Mouse (Mus musculus): ENCODE measurements around the gene Enpep. TPM values are rescaled to one million over a fixed set of nuclear protein-coding genes. Genes with fewer than 3 reads are reported as not detected.
A peak's percentile ranks its signal among the peaks of the same experiment; 100 is the strongest.

Enpep gene
- polyA plus RNA-seq, 1 experiment from 2014 or later: 14.1 TPM

DNA sequence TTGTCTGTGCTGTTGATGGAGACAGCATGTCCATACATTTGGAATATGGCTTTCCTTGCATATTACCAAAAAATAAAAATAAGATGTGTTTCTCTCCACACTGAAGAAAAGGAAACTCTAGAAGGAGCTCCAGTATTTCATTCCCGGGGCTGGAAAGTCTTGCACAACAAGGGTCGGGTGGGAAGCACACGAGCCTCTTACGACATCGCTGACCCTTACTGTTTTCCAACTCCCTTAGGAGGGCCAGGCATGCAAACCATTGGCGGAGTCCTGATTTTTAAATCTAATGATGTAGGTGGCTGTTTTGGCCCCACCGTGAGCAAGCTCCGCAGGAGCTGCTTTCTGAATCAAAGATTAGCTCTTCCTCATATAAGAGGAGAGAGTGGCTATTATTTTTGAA, 20.6 kb downstream of the Enpep start:
- Histone ChIP-seq H3K9ac (no peak overlapping the region), H3K9me3 (replicated peaks) (no peaks in the 10 kb centered on the region), H3K27ac (no peak overlapping the region), H3K4me3 (no peak overlapping the region), H3K4me1 (replicated peaks) (no peaks in the 10 kb centered on the region), H3K27me3 (no peaks in the 10 kb centered on the region), H3K4me2 (no peak overlapping the region), H3K36me3 (no peaks in the 10 kb centered on the region)
- no peak for ATAC-seq (replicated peaks; ENCODE audit: insufficient number of reproducible peaks, insufficient read depth, low FRiP score, low read depth)
- WGBS: 75% methylated on average over 8 of the region's 8 CpGs

DNA sequence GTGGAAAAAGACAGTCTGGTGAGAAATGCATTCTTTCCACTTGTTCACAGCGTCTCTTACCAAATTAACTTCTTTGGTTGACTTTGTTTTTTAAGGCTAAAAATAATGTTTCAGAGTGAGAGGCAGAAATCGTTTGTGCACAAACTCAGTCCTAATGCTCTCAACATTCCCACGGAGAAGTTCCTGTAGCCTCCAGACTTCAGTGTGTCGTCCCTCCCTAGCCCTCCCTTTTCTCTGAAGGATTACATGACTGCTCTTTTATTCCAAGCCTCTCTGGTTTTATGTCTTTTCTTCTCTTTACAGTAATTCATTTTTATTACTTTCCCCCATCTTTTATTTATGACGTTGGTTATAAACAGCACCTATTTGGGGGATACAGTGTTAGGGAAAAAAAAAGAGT, 22.6 kb downstream of the Enpep start:
- ATAC-seq (replicated peaks; ENCODE audit: insufficient number of reproducible peaks, insufficient read depth, low FRiP score, low read depth): no peak
- Histone ChIP-seq H3K9ac (no peak overlapping the region), H3K27me3 (no peaks in the 10 kb centered on the region), H3K9me3 (replicated peaks) (no peaks in the 10 kb centered on the region), H3K36me3 (no peaks in the 10 kb centered on the region), H3K4me2 (no peak overlapping the region), H3K4me1 (replicated peaks) (no peaks in the 10 kb centered on the region), H3K4me3 (no peak overlapping the region), H3K27ac (no peak overlapping the region)
- WGBS: 52% methylated on average over 5 of the region's 5 CpGs

DNA sequence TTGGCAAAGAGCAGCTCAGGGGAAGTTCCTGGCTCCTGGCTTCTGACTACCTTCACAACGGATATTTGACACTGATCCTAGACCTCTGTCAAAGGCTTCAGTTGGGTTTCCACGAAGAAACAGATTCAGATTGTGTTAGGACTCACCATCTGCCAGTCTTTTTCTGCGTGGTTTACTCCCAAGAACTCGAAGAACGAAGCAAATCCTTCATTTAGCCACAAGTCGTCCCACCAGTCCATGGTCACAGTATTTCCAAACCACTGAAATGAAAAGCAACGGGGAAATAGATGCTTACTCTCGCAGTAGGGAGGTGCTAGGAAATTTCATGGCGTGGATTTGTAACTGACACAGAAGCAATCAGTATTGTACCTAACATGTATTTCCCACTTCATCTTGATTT, 23.6 kb downstream of the Enpep start:
- H3K9ac ChIP-seq: no peak overlapping the region
- 60% methylated on average over 9 of the region's 9 CpGs for WGBS
- no peak overlapping the region for H3K4me2 ChIP-seq
- no peak overlapping the region for H3K4me3 ChIP-seq
- H3K4me1 ChIP-seq (replicated peaks): no peaks in the 10 kb centered on the region
- no peaks in the 10 kb centered on the region for H3K9me3 ChIP-seq (replicated peaks)
- no peaks in the 10 kb centered on the region for H3K27me3 ChIP-seq
- ATAC-seq (replicated peaks; ENCODE audit: insufficient number of reproducible peaks, insufficient read depth, low FRiP score, low read depth): no peak
- H3K36me3 ChIP-seq: no peaks in the 10 kb centered on the region
- no peak overlapping the region for H3K27ac ChIP-seq

DNA sequence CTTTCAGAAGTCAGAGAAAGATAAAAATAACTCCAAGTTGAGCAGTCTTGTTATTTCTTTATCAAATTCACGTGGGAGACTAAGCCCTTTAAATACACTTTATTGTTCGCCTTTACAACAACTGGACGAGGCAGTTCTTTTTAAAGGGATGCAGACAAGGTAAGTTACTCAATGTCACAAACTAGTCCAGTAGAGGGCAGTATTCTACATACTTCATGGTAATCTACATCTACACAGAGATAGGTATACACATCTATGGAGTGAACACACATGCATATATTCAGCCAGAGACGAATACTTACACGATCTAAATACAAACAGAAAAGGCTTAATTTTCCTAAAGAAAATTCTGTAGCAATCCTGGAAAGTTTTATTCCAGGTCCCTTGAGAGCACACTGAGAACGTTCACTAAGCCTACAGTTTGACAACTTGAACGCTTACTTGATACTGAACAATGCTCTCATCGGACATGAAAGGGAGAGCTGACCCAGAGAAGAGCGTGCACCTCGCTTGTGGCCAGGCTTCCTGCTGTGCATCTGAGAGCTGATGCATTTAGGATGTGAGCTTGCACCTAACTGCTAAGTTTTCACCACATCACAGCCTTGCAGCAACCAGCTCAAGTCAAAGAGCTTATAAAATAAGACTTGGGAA, 24.3 kb downstream of the Enpep start:
- no peak for ATAC-seq (replicated peaks; ENCODE audit: insufficient number of reproducible peaks, insufficient read depth, low FRiP score, low read depth)
- Histone ChIP-seq H3K27ac (no peak overlapping the region), H3K4me2 (no peak overlapping the region), H3K9ac (no peak overlapping the region), H3K4me1 (replicated peaks) (no peaks in the 10 kb centered on the region), H3K9me3 (replicated peaks) (no peaks in the 10 kb centered on the region), H3K27me3 (no peaks in the 10 kb centered on the region), H3K4me3 (no peak overlapping the region), H3K36me3 (no peaks in the 10 kb centered on the region)
- 36% methylated on average over 10 of the region's 10 CpGs for WGBS

DNA sequence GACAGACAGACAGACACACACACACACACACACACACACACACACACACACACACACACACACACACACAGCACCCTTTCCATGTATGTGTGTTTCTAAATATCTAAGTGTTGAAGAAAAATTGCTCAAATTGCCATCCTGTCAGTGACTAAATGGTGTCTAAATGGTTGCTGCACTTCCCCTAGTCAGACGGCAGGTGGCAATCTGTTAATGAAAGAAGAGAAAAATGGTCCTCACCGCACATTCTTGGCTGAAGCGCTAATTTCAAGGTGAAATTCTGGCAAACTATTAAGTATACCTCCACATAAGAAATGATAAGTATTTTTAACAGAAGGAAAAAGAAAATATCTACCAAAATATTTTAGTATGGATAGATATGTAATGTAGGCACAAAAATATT, 28.6 kb downstream of the Enpep start:
- Histone ChIP-seq H3K36me3 (no peaks in the 10 kb centered on the region), H3K4me1 (replicated peaks) (no peaks in the 10 kb centered on the region), H3K4me2 (no peak overlapping the region), H3K4me3 (no peak overlapping the region), H3K9ac (no peak overlapping the region), H3K9me3 (replicated peaks) (no peaks in the 10 kb centered on the region), H3K27ac (no peak overlapping the region), H3K27me3 (no peaks in the 10 kb centered on the region)
- no peak for ATAC-seq (replicated peaks; ENCODE audit: insufficient number of reproducible peaks, insufficient read depth, low FRiP score, low read depth)
- 20% methylated on average over 3 of the region's 3 CpGs for WGBS

DNA sequence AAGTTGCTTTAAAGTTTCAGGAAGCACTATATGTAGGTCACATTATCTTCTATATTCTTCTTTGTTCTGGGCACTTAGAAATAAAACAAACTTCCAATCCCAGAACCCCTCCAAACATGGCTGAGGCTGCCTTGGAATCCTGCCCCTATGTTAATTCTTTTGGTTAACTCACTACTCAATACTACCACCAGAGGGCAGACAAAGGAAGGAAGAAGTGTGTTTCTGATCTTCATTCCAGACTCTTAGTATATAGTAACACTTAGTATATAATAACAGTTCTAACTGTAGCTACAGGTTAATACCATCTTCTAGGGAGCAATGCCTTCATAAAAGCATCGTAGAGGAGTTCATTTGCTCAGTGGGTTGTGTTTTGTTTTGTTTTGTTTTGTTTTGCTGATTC, 32.6 kb downstream of the Enpep start:
- H3K36me3 ChIP-seq: no peaks in the 10 kb centered on the region
- H3K4me1 ChIP-seq (replicated peaks): peaks cover 7% of the 10 kb centered on the region
- no peak overlapping the region for H3K4me3 ChIP-seq
- no peak for ATAC-seq (replicated peaks; ENCODE audit: insufficient number of reproducible peaks, insufficient read depth, low FRiP score, low read depth)
- no peaks in the 10 kb centered on the region for H3K27me3 ChIP-seq
- H3K9me3 ChIP-seq (replicated peaks): no peaks in the 10 kb centered on the region
- H3K27ac ChIP-seq: no peak overlapping the region
- no peak overlapping the region for H3K4me2 ChIP-seq
- H3K9ac ChIP-seq: no peak overlapping the region
- 63% methylated on average over 1 of the region's 1 CpGs for WGBS

DNA sequence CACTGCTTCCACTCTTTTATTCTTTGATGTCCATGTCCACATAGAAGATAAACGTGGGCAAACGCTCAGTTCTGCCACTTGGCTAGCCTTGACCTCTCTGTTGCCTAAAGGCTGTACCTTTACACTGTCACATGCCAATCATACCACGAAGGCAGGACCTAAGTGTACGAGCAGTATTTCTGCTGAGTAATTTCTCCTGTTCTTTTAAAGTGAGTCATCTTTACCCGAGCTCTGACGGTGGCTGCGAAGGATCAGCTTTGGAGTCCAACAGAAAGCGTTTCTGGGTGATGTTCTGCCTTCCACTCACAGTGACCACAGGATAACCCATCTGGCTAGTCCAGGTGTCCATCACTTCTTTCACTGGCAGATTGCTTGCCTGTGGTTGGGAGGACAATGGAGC, 33.9 kb downstream of the Enpep start:
- Histone ChIP-seq H3K4me3 (no peak overlapping the region), H3K4me2 (no peak overlapping the region), H3K36me3 (no peaks in the 10 kb centered on the region), H3K27me3 (no peaks in the 10 kb centered on the region), H3K27ac (no peak overlapping the region), H3K4me1 (replicated peaks) (peaks cover 9% of the 10 kb centered on the region), H3K9ac (no peak overlapping the region), H3K9me3 (replicated peaks) (no peaks in the 10 kb centered on the region)
- 74% methylated on average over 8 of the region's 8 CpGs for WGBS
- ATAC-seq (replicated peaks; ENCODE audit: insufficient number of reproducible peaks, insufficient read depth, low FRiP score, low read depth): no peak

DNA sequence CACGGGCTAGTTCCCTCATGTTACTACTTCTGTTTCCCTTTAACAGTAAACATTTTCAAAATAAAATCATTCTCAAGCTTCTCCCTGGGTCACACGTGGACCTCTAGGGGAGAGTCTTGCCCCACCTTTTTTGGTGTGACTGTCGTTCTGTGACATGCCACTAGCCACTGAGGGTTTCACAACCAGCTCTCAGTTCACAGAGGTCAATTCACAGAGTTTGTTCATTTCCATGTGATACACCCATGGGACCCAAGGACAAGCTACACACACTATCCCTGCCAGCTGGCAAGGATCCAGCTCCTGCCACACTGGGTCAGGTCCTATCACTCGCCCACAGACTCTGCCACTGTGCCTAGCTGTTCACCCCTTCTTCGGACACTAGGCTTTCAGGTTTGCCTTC, 35.5 kb downstream of the Enpep start:
- WGBS: 52% methylated on average over 5 of the region's 5 CpGs
- H3K4me3 ChIP-seq: no peak overlapping the region

DNA sequence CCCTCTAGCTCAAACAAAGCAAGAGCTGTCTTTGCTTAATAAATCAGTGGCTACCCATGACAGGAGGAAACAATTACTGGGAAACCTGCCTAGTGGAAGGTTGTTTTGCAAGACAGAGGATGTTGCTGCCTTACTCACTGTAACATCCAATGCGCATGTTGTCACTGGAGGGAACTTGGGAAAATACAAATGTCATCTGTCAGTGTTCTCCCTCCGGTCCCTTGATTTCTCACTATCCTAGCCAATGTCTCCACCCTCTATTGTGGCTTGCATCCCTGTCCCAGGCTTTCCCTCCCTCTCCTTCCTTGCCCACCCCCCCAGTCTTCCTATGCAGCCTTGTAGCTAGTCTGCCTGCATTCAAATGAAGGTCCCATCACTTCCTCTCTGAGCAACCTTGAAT, 36.6 kb downstream of the Enpep start:
- no peak for ATAC-seq (replicated peaks; ENCODE audit: insufficient number of reproducible peaks, insufficient read depth, low FRiP score, low read depth)
- Histone ChIP-seq H3K27ac (no peak overlapping the region), H3K4me1 (replicated peaks) (peaks cover 9% of the 10 kb centered on the region), H3K9me3 (replicated peaks) (no peaks in the 10 kb centered on the region), H3K4me3 (no peak overlapping the region), H3K27me3 (no peaks in the 10 kb centered on the region), H3K36me3 (no peaks in the 10 kb centered on the region), H3K9ac (no peak overlapping the region), H3K4me2 (no peak overlapping the region)
- 66% methylated on average over 2 of the region's 2 CpGs for WGBS

More for the DNA sequence above, 35.5 kb downstream of the Enpep start:
- Histone ChIP-seq H3K27me3 (no peaks in the 10 kb centered on the region), H3K36me3 (no peaks in the 10 kb centered on the region), H3K9me3 (replicated peaks) (no peaks in the 10 kb centered on the region), H3K4me2 (no peak overlapping the region), H3K9ac (no peak overlapping the region), H3K4me1 (replicated peaks) (peaks cover 9% of the 10 kb centered on the region), H3K27ac (no peak overlapping the region)
- peak; percentile 50; the same call in 1 of the 2 replicates for ATAC-seq (replicated peaks; ENCODE audit: insufficient number of reproducible peaks, insufficient read depth, low FRiP score, low read depth)

DNA sequence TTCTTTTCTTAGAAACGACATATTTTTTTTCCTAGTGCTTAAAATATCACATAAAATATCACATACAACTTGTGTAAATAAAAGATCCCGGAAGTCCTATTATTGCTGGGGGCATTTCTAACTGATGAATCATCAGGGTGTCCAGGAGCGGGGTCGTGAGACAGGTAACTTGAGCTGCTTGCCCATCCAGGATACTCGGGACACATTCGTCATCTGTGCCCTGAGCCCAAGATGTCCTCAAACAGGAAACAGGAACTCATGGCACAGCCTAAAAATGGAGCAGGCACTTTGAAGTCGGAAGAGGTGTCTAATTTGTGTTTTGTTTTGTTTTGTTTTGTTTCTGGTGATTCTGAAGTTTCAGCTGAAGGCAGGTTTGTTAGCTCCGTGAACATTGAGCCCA, 43.0 kb downstream of the Enpep start:
- WGBS: 62% methylated on average over 8 of the region's 8 CpGs
- Histone ChIP-seq H3K4me1 (replicated peaks) (no peaks in the 10 kb centered on the region; the same call in 1 of the 2 replicates), H3K9ac (no peak overlapping the region), H3K27me3 (no peaks in the 10 kb centered on the region), H3K9me3 (replicated peaks) (no peaks in the 10 kb centered on the region), H3K4me2 (no peak overlapping the region), H3K27ac (no peak overlapping the region), H3K36me3 (no peaks in the 10 kb centered on the region), H3K4me3 (no peak overlapping the region)
- ATAC-seq (replicated peaks; ENCODE audit: insufficient number of reproducible peaks, insufficient read depth, low FRiP score, low read depth): no peak

DNA sequence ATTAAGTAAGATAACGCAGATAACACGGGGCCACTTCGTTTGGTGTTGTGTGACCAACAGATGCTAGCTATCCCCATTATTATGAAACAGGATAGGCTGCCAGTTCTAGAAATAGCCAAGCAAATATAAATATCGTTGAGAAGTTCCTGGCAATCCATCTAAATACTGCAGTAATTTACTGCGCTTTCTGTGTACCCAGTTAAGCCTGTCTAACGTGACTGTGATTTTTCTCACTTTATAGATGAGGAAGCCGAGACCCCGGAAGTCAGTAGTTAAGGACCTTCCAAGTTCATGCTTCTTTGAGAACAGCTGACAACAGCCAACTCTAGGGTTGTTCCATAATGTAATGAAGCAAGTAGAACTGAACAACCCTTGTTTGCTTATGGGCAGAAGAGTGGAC, 45.4 kb downstream of the Enpep start:
- H3K27me3 ChIP-seq: no peaks in the 10 kb centered on the region
- no peaks in the 10 kb centered on the region for H3K36me3 ChIP-seq
- no peak overlapping the region for H3K4me2 ChIP-seq
- WGBS: 58% methylated on average over 8 of the region's 8 CpGs
- no peak for ATAC-seq (replicated peaks; ENCODE audit: insufficient number of reproducible peaks, insufficient read depth, low FRiP score, low read depth)
- no peak overlapping the region for H3K27ac ChIP-seq
- no peak overlapping the region for H3K4me3 ChIP-seq
- H3K9me3 ChIP-seq (replicated peaks): no peaks in the 10 kb centered on the region
- H3K9ac ChIP-seq: no peak overlapping the region
- no peaks in the 10 kb centered on the region; the same call in 1 of the 2 replicates for H3K4me1 ChIP-seq (replicated peaks)

DNA sequence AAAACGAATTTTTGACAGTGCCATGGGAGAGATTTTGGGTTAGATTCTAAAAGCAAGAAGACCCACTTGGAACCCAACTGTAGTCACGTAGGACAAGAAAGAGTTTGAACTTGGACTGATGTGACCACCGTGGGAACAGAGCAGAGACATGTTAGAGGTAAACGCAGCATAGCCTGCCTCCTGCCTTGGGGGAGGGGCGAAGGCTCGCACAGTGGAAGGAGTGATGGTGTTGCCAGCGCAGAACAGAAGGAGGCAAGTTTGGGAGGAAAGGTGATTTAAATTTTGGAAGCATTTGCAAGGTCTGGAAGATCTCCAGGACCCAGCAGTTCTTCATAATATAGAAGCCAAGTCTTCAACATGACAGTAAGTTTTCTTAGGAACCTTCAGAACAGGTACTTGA, 46.1 kb downstream of the Enpep start:
- no peaks in the 10 kb centered on the region for H3K36me3 ChIP-seq
- no peaks in the 10 kb centered on the region for H3K9me3 ChIP-seq (replicated peaks)
- no peak overlapping the region for H3K4me2 ChIP-seq
- no peak overlapping the region for H3K9ac ChIP-seq
- H3K27me3 ChIP-seq: no peaks in the 10 kb centered on the region
- no peak overlapping the region for H3K27ac ChIP-seq
- ATAC-seq (replicated peaks; ENCODE audit: insufficient number of reproducible peaks, insufficient read depth, low FRiP score, low read depth): no peak
- H3K4me3 ChIP-seq: no peak overlapping the region
- 60% methylated on average over 7 of the region's 7 CpGs for WGBS
- no peaks in the 10 kb centered on the region; the same call in 1 of the 2 replicates for H3K4me1 ChIP-seq (replicated peaks)

Measured in heart, embryonic 15.5 days (tissue).